Mouse (Mus musculus): ENCODE data around the gene Dusp6. TPM values are rescaled to one million over a fixed set of nuclear protein-coding genes. Genes with fewer than 3 reads are reported as not detected.

The Dusp6 gene
- total RNA-seq, 2 experiments from 2014 or later: 12.8 TPM

DNA sequence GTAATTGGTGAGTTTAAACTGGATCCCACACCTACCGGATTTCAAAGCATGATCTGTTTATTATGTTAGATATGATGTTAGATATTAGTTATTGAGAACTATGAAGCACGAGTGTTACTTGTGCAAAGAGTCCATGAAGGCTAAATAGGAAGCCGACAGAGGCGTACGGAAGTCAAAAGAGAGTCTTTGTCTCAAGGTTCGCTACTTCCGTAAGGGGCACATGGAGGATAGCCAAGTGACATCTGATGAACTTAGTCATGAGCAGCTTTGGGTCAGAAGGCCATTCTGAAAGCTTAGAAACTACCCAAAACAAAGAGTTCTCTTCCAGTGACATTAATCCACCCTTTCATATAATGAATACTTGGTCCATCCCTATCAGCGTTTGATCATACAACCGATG, 27.9 kb upstream of the Dusp6 start:
- no peak overlapping the region for H3K4me3 ChIP-seq
- no peak for DNase-seq
- no peak for TF ChIP-seq CTCF (IDR thresholded peaks at IDR 0.05)
- no peak overlapping the region for H3K27ac ChIP-seq
- intact Hi-C loops (cut with DNase I): no loop called here

DNA sequence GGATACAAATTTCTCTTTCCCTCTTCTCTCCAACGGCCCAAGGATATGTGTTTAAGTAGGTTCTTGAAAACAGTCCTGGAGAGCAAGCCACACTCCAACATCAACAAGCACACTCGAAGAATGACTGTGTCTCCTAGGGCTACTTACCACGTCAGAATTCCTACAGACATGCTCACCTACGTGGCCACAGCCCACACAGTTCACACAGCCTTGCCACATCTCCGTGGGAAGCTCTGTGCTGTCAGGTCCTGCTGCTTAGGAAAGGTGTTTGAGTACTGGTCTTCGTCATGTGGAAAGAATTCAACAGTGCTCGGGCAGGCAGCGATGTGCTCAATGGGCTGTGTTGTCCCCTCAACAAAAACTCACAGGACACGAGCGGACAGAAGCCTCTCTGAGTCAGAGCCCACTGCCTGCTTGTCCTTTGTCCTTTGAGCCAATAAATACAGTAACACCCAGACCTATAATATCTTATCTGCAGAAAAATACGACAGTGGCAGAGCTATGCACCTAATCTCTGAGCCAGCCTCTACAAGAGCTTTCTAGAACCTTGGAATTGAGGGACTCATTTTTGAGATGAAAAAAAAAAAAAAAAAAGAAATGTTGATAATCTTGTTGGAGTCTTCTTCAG, 25.7 kb upstream of the Dusp6 start:
- peak overlapping the region; percentile 35; the same call in 1 of the 2 replicates for H3K27ac ChIP-seq
- no peak for TF ChIP-seq CTCF (IDR thresholded peaks at IDR 0.05)
- intact Hi-C loops (cut with DNase I): no loop called here
- H3K4me3 ChIP-seq: no peak overlapping the region
- DNase-seq: no peak

DNA sequence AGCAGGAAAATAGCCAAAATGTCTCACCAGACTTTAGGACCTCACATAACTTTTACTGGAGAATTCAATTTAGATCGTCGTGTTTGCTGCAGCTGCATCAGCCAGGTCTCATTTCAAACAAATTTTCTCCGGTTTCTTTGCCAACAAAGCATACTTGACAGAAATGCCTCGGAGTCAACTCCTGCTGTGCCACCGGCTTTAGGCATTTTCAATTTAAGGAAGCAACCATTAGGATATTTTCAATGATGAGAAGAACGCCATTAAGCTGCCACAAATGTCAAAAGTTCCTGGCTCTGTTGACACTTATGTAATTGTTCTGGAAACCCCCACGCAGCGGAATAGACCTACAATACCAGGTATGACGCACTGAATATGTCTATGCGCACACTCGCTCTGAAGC, 24.5 kb upstream of the Dusp6 start:
- no peak for TF ChIP-seq CTCF (IDR thresholded peaks at IDR 0.05)

DNA sequence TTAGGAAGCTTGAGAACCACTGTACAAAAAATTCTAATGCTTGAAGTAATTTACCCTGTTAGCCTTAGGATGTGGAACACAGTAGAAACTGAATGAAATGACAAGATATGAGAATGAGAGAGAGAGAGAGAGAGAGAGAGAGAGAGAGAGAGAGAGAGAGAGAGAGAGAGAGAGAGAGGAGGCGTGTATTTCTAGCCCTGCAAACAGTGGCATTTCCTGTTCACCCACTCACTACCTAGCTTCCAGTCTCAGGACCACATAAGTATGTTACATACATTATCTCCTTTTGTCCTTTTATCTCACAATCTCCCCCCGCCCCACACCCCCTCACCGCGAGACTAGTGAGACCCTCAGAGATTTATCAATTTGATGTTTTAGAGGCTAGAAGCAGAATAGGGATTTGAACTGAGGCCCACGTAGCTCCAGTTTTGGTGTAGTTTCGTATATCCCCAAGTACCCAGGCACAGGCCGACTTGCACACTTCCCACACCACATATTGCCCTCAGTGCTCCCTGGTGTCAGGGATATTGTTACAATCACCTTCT, 21.7 kb upstream of the Dusp6 start:
- DNase-seq: no peak
- Histone ChIP-seq H3K27ac (peak overlapping the region; percentile 21; the same call in 1 of the 2 replicates), H3K4me3 (no peak overlapping the region)
- no peak for TF ChIP-seq CTCF (IDR thresholded peaks at IDR 0.05)
- intact Hi-C loops (cut with DNase I): no loop called here

More for the DNA sequence above, 24.5 kb upstream of the Dusp6 start:
- intact Hi-C loops (cut with DNase I): no loop called here
- no peak for DNase-seq
- H3K27ac ChIP-seq: no peak overlapping the region
- no peak overlapping the region for H3K4me3 ChIP-seq

DNA sequence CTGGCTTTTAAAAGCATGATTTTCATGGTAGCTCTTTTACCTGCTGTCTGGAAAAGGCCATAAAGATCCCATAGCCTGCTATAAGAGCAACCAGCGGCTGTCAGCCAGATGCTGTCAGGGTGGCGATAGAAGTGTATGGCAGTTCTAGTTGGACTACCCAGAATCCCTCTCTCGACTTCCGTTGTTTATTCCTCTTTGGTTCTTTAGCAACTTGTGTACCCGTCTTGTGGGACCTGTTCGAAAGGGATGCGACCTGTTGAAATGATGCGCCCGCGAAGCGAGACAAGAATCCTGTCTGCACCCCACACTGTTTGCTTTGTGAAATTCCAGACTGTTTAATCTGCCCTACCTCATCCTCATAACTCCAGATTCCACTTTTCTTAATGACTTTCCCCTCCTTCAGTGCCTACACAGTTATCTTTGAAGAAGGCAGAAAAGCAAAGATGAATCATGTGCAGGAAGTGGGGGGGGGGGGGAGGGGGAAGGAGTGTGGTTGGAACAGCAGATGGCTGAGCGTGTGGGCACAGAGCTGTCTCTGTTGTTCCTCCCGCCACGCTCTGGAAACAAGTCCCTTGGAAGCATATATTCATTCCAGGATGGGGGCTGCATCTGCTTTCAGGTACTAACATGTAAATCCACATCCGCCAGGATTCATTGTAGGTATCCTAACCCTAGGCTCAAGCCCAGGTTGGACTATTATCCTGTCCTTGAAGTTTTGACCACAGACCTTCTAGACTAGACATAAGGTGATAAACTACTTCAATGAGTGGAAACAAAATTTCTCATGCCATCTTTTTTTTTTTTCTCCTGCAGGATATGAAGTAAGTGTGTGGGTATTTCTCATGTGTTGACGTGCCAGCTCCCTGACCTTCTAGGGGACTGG, 21.0 kb upstream of the Dusp6 start:
- DNase-seq: no peak
- intact Hi-C loops (cut with DNase I): no loop called here
- Histone ChIP-seq H3K4me3 (no peak overlapping the region), H3K27ac (peak overlapping the region; percentile 49)
- no peak for TF ChIP-seq CTCF (IDR thresholded peaks at IDR 0.05)

DNA sequence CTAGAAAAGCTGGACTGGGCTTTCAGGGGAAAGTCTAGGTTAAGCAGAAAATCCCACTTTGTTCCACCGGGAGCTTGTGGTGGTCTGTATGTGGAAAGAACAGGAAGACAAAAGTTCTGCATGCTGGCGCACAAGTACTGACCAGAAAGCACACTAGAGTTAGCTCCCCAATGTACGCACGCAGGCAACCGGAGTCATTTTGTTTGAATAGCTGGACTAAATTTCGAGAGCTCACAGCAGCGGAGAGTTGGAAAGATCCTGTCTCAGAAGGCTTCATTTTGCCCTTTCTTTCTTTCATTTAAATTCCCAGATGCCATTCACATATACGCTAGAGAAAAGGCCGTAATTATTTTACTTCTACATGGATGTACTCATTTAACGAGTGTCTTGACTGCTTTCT, 20.3 kb upstream of the Dusp6 start:
- intact Hi-C loops (cut with DNase I): no loop called here
- Histone ChIP-seq H3K27ac (peak overlapping the region; percentile 49), H3K4me3 (no peak overlapping the region)
- no peak for TF ChIP-seq CTCF (IDR thresholded peaks at IDR 0.05)
- DNase-seq: no peak

DNA sequence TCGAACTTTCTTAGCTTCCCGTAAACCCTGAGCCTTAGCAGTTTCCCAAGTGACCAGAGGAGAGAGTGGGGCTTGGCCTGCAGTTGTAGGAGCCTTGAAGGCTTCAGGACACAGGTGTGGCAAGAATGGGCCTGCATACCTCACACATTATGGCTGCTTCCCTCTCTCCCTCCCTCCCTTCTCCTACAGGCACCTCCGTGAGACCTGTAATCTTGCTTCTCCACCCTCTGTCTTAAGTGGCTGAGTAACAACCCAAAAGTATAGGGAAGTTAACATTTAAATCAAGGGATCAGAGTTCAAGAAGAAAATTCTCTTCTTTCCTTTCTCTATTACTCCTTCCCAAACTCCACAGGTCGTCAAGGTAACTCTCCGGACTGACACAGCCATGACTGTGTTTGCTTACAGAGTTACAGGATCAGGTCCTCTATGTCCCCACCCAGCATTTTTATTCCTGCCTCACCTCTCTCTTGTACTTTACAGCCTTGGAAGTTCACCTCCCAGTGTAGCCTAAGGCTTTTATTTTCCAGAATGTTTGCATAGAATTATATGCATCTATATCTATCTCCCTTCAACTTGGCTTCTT, 19.0 kb upstream of the Dusp6 start:
- no peak overlapping the region for H3K4me3 ChIP-seq
- intact Hi-C loops (cut with DNase I): no loop called here

DNA sequence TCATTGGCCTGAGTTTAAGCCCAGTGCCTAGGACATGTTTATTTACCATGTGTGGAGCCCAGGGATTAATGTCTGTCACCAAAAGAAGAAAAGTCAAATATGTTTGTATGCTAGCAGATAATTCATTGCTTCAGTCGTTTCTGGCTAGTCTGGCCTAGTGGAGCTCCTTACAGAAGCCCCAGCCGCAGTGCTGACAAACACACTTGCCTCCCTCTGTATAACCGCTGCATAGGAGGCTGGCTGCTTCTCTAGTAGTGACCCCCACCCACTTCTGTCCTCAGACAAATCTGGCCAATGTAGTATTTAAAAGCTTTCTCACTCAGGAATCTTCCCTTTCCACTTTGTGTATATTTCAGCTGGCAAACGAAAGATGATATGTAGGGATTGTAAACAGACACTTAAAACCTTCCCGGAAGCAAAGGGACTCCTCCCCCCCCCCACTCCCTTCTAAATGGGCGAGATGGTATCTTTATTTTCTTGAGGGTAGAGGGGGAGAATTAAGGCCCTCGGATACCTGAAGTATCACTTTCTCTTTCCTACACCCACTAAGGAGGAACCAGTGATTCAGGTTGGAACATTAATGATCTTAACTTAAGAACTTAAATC, 18.3 kb upstream of the Dusp6 start:
- no peak for DNase-seq
- no peak for TF ChIP-seq CTCF (IDR thresholded peaks at IDR 0.05)
- no peak overlapping the region for H3K4me3 ChIP-seq
- no peak overlapping the region for H3K27ac ChIP-seq
- intact Hi-C loops (cut with DNase I): no loop called here

More for the DNA sequence above, 19.0 kb upstream of the Dusp6 start:
- no peak overlapping the region for H3K27ac ChIP-seq
- no peak for DNase-seq
- TF ChIP-seq CTCF (IDR thresholded peaks at IDR 0.05): no peak

DNA sequence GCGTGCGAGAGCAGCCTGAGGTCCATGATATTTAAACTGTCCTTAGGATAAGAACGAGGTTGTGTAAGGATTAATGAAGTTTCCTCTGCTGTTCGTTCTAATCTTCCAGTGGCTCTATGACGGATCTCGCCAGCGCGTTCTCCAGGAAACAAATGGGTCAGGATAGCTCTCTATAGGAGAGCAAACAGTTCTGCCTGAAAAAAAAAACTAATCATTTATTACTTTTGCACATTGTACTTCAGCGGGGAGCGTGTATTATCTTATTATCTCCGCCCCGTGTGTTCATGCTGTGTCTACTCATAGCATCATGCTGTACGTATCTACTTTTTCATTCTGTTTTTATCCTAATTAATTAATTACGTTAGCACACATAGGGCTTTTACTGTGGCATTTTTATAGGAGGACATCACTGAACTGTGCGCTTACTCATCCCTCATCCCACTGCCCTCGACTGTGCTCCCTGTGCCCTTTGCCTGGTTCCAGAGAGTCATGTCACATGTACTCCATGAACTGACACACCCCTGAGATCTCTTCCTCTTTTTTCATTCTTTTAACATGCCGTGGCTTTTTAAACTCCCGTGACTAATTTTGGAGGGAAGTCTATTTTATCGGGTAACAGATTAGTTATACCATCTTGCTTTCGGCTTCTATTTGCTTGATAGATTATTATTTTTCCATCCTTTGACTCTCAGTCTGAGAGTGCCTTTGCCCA, 16.1 kb upstream of the Dusp6 start:
- TF ChIP-seq CTCF (IDR thresholded peaks at IDR 0.05): no peak
- intact Hi-C loops (cut with DNase I): no loop called here
- H3K27ac ChIP-seq: no peak overlapping the region
- no peak for DNase-seq
- H3K4me3 ChIP-seq: no peak overlapping the region

DNA sequence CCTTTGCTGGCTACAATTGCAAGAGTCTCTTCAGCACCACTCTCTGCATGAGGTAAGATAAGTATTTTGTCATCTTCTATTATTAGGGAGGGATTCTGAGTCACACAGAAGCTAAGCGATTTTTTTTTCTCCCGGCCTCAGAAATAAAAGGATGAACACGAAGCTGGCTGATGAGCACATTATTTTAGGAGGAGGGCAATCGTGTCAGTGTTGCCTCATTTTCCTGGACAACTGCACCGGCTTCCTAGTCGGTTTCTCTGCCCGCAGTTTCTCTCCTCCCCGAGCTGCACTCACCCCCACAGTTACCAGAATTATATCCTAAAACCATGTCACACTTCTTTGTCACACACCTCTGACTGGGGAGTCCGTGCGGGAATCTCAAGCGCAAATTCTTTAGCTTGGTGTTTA, 12.2 kb upstream of the Dusp6 start:
- H3K27ac ChIP-seq: peak overlapping the region; percentile 57
- peak overlapping the region; percentile 7 for H3K4me3 ChIP-seq
- DNase-seq: no peak
- no peak for TF ChIP-seq CTCF (IDR thresholded peaks at IDR 0.05)
- intact Hi-C loops (cut with DNase I): no loop called here

DNA sequence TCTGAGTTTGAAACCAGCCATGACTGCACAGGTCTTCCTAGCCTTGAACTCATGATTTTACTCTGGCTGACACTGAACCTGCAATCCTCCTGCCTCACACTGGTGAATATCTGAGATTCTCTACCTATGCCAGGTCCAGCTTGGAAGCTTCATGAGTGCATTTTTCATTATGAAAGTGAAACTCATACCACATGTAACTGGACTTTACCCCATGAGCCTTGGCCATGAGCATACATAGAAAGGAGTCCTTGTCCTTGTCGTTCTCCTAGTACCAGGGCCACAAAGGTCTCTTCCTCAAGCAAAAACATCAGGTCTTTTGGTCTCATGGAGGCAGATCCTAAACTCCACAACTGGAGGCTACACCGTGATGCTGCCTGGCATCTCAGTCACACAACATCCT, 9.6 kb upstream of the Dusp6 start:
- no peak for DNase-seq
- no peak for TF ChIP-seq CTCF (IDR thresholded peaks at IDR 0.05)
- Histone ChIP-seq H3K4me3 (no peak overlapping the region), H3K27ac (no peak overlapping the region)
- intact Hi-C loops (cut with DNase I): no loop called here
